Mouse (Mus musculus) myocyte (in vitro differentiated cells): Measurements from ENCODE around the gene Gm49661. TPM values are rescaled to one million over a fixed set of nuclear protein-coding genes. Genes with fewer than 3 reads are reported as not detected.
A peak's percentile ranks its signal among the peaks of the same experiment; 100 is the strongest.

Experiments
- H3K27me3 ChIP-seq: one replicate; pipeline ENCODE4 v1.6.1; 2011; ENCODE audit not compliant: control insufficient read depth, insufficient read depth, insufficient read length
- H3K36me3 ChIP-seq: one replicate; pipeline ENCODE4 v1.6.1; 2011; ENCODE audit not compliant: control insufficient read depth, insufficient read depth
- H3K4me2 ChIP-seq: one replicate; pipeline ENCODE4 v1.6.1; 2011; ENCODE audit warnings: low read depth, control low read depth
- H3K4me3 ChIP-seq: one replicate; pipeline ENCODE4 v1.5.1; 2011; ENCODE audit warnings: mild to moderate bottlenecking, control low read depth, moderate library complexity
- H3K79me2 ChIP-seq: one replicate; pipeline ENCODE4 v1.6.1; 2011; ENCODE audit not compliant: control insufficient read depth, insufficient read depth
- H3ac ChIP-seq: one replicate; pipeline ENCODE4 v1.6.1; 2011; ENCODE audit not compliant: control insufficient read depth, insufficient read length
- CEBPB ChIP-seq: IDR thresholded peaks from 2 replicates; pipeline ENCODE4 v1.6.1; 2011; ENCODE audit warnings: mild to moderate bottlenecking, moderate library complexity; ENCODE audit not compliant: poor library complexity, insufficient read depth, severe bottlenecking
- E2F4 ChIP-seq: IDR thresholded peaks from one replicate; pipeline ENCODE4 v1.6.1; 2011; ENCODE audit warnings: mild to moderate bottlenecking, control low read depth, moderate library complexity; ENCODE audit not compliant: insufficient read depth
- MAX ChIP-seq: IDR thresholded peaks from one replicate; pipeline ENCODE4 v1.6.1; 2011; ENCODE audit warnings: low read depth, mild to moderate bottlenecking, control low read depth
- MYOD1 ChIP-seq, 3 experiments: IDR thresholded peaks; one replicate each; pipeline ENCODE4 v1.6.1; 2011; ENCODE audit warnings: control low read depth in 2 of 3, low read depth in 2 of 3, mild to moderate bottlenecking in 2 of 3, moderate library complexity in 1 of 3; ENCODE audit not compliant: insufficient read length in 2 of 3, control insufficient read depth in 1 of 3
- MYOG ChIP-seq, 3 experiments: IDR thresholded peaks; one replicate each; pipeline ENCODE4 v1.6.1; 2011; ENCODE audit warnings: control low read depth in 2 of 3, low read depth in 2 of 3, mild to moderate bottlenecking in 2 of 3; ENCODE audit not compliant: insufficient read length in 2 of 3, control insufficient read depth in 1 of 3, insufficient read depth in 1 of 3
- POLR2A ChIP-seq: IDR thresholded peaks from one replicate; pipeline ENCODE4 v1.6.1; 2011; ENCODE audit warnings: low read depth, mild to moderate bottlenecking, control low read depth, moderate library complexity; ENCODE audit not compliant: insufficient read length
- POLR2AphosphoS2 ChIP-seq: IDR thresholded peaks from one replicate; pipeline ENCODE4 v1.6.1; 2011; ENCODE audit warnings: low read depth, control low read depth; ENCODE audit not compliant: insufficient read length
- REST ChIP-seq: IDR thresholded peaks from one replicate; pipeline ENCODE4 v1.6.1; 2011; ENCODE audit warnings: mild to moderate bottlenecking, control low read depth, moderate library complexity; ENCODE audit not compliant: insufficient read depth, insufficient read length
- SRF ChIP-seq: IDR thresholded peaks from one replicate; pipeline ENCODE4 v1.6.1; 2011; ENCODE audit warnings: low read depth; ENCODE audit not compliant: control insufficient read depth, insufficient read length
- TCF12 ChIP-seq: IDR thresholded peaks from one replicate; pipeline ENCODE4 v1.6.1; 2011; ENCODE audit warnings: mild to moderate bottlenecking, control low read depth; ENCODE audit not compliant: poor library complexity, insufficient read depth, severe bottlenecking
- TCF3 ChIP-seq: IDR thresholded peaks from one replicate; pipeline ENCODE4 v1.6.1; 2011; ENCODE audit warnings: low read depth, control low read depth; ENCODE audit not compliant: insufficient read length
- USF1 ChIP-seq: IDR thresholded peaks from one replicate; pipeline ENCODE4 v1.6.1; 2011; ENCODE audit warnings: low read depth, mild to moderate bottlenecking, control low read depth, moderate library complexity
- polyA plus RNA-seq: library from polyadenylated mRNA; unstranded; fragments of >200 nt; fragmentation: generic; extraction: Trizol; gene quantifications from one replicate; pipeline ENCODE4 v1.2.1, GENCODE M21; 2012; ENCODE audit warnings: missing spikeins

Gm49661 gene
- polyA plus RNA-seq, 1 experiment = not detected

- no peak for TF ChIP-seq CEBPB
- TF ChIP-seq SRF = peak; percentile 79
- no peak for TF ChIP-seq TCF12
- TF ChIP-seq REST = no peak
- no peak for TF ChIP-seq E2F4
- TF ChIP-seq MYOD1 (IDR thresholded peaks at IDR 0.05; ENCODE audit: control insufficient read depth in 1 of 3, insufficient read length in 2 of 3, low read depth in 2 of 3) = no peak
- H3K79me2 ChIP-seq = no peaks in the 10 kb centered on the region
- H3K27me3 ChIP-seq = peaks cover 12% of the 10 kb centered on the region
- no peak overlapping the region for H3ac ChIP-seq
- H3K36me3 ChIP-seq = no peaks in the 10 kb centered on the region
- no peak overlapping the region for H3K4me3 ChIP-seq
- H3K4me2 ChIP-seq = peak overlapping the region; percentile 67
These were observed 16.5 kb downstream of the Gm49661 start for GRCm38 (mm10) chr8:84952612-84953255.

GRCm38 (mm10) chr8:84949753-84950152 lies 19.5 kb downstream of the Gm49661 start:
- Histone ChIP-seq H3K27me3 (peaks cover 26% of the 10 kb centered on the region), H3K4me3 (no peak overlapping the region)

GRCm38 (mm10) chr8:84947241-84947545 lies 22.0 kb downstream of the Gm49661 start:
- no peaks in the 10 kb centered on the region for H3K79me2 ChIP-seq
- TF ChIP-seq MYOD1 (IDR thresholded peaks at IDR 0.05; ENCODE audit: control insufficient read depth in 1 of 3, insufficient read length in 2 of 3, low read depth in 2 of 3) (no peak), TCF12 (no peak), SRF (no peak), CEBPB (no peak), TCF3 (no peak), POLR2AphosphoS2 (no peak), REST (peak; percentile 83), MAX (peak; percentile 77), E2F4 (no peak), MYOG (IDR thresholded peaks at IDR 0.05; ENCODE audit: control insufficient read depth in 1 of 3, insufficient read depth in 1 of 3, insufficient read length in 2 of 3, low read depth in 2 of 3) (no peak), USF1 (no peak), POLR2A (no peak)
- no peaks in the 10 kb centered on the region for H3K36me3 ChIP-seq
- H3K27me3 ChIP-seq = peaks cover 38% of the 10 kb centered on the region
- no peak overlapping the region for H3K4me3 ChIP-seq
- no peak overlapping the region for H3K4me2 ChIP-seq
- H3ac ChIP-seq = no peak overlapping the region

More at GRCm38 (mm10) chr8:84949753-84950152, 19.5 kb downstream of the Gm49661 start:
- no peak overlapping the region for H3K4me2 ChIP-seq
- TF ChIP-seq TCF12 (no peak), MYOD1 (IDR thresholded peaks at IDR 0.05; ENCODE audit: control insufficient read depth in 1 of 3, insufficient read length in 2 of 3, low read depth in 2 of 3) (no peak), MAX (no peak), SRF (no peak), E2F4 (no peak), TCF3 (no peak), REST (no peak), CEBPB (no peak)
- no peaks in the 10 kb centered on the region for H3K36me3 ChIP-seq
- no peak overlapping the region for H3ac ChIP-seq
- no peaks in the 10 kb centered on the region for H3K79me2 ChIP-seq

- H3K27me3 ChIP-seq = peaks cover 38% of the 10 kb centered on the region
- H3K4me3 ChIP-seq = no peak within 1 kb of the TSS
- H3ac ChIP-seq = no peak within 1 kb of the TSS
- H3K36me3 ChIP-seq = no peaks in the 10 kb centered on the region
- no peak for TF ChIP-seq MYOD1 (IDR thresholded peaks at IDR 0.05; ENCODE audit: control insufficient read depth in 1 of 3, insufficient read length in 2 of 3, low read depth in 2 of 3)
- TF ChIP-seq MAX = no peak
- TF ChIP-seq TCF12 = no peak
- no peaks in the 10 kb centered on the region for H3K79me2 ChIP-seq
- H3K4me2 ChIP-seq = no peak within 1 kb of the TSS
These were observed 22.5 kb downstream of the Gm49661 start, which contains the start of gene Rtbdn for GRCm38 (mm10) chr8:84946528-84947240. Rtbdn (plus strand) TSS chr8:84946991.
